Mouse (Mus musculus) limb, embryonic 15.5 days (tissue): ENCODE results near the gene Nfam1. TPM values are rescaled to one million over a fixed set of nuclear protein-coding genes. Genes with fewer than 3 reads are reported as not detected.
A peak's percentile ranks its signal among the peaks of the same experiment; 100 is the strongest.

ENCODE experiments used
- ATAC-seq: fragments of 200-750 bp; cut with Nextera tagmentation; 2 replicates; pipeline ENCODE4 v1.8.0; 2017; ENCODE audit warnings: low read depth, moderate TSS enrichment; ENCODE audit not compliant: insufficient number of reproducible peaks, low FRiP score, low TSS enrichment
- H3K27ac ChIP-seq: fragments of 300-500 bp; sonication (generic); 2 replicates; pipeline ENCODE4 v1.5.1; 2015; ENCODE audit warnings: moderate library complexity, mild to moderate bottlenecking, inconsistent platforms
- H3K27me3 ChIP-seq: fragments of 300-500 bp; sonication (generic); 2 replicates; pipeline ENCODE4 v1.6.1; 2015; ENCODE audit warnings: inconsistent platforms
- H3K36me3 ChIP-seq: fragments of 300-500 bp; sonication (generic); 2 replicates; pipeline ENCODE4 v1.6.1; 2015; ENCODE audit warnings: inconsistent platforms
- H3K4me1 ChIP-seq: fragments of 300-500 bp; sonication (generic); 2 replicates; pipeline ENCODE4 v1.6.1; 2015; ENCODE audit warnings: inconsistent platforms
- H3K4me2 ChIP-seq: fragments of 300-500 bp; sonication (generic); 2 replicates; pipeline ENCODE4 v1.6.1; 2015; ENCODE audit warnings: mild to moderate bottlenecking, inconsistent platforms
- H3K4me3 ChIP-seq: fragments of 300-500 bp; sonication (generic); 2 replicates; pipeline ENCODE4 v1.5.1; 2015; ENCODE audit warnings: mild to moderate bottlenecking, inconsistent platforms
- H3K9ac ChIP-seq: fragments of 300-500 bp; sonication (generic); 2 replicates; pipeline ENCODE4 v1.6.1; 2015; ENCODE audit warnings: inconsistent platforms
- H3K9me3 ChIP-seq: fragments of 300-500 bp; sonication (generic); 2 replicates; pipeline ENCODE4 v1.6.1; 2016; ENCODE audit warnings: inconsistent platforms
- WGBS: fragments of 180-500 bp; shearing (Covaris S2); methylation state at CpG from one replicate; pipeline ENCODE4 v1.1.7; 2015; 5-methylcytosine and 5-hydroxymethylcytosine counted together
- polyA plus RNA-seq: library from polyadenylated mRNA; unstranded; fragments of >200 nt; fragmentation: Nextera tagmentation; extraction: Ambion mirVana; gene quantifications from 2 replicates; pipeline ENCODE4 v1.2.1, GENCODE M21; 2015

Nfam1 gene
- polyA plus RNA-seq, 1 experiment from 2014 or later, result 4.7 TPM

GRCm38 (mm10) chr15:83037755-83038483 lies 4.8 kb upstream of the Nfam1 start:
- H3K4me3 ChIP-seq, result no peak overlapping the region
- no peaks in the 10 kb centered on the region for H3K9me3 ChIP-seq
- no peak for ATAC-seq
- peaks cover 63% of the 10 kb centered on the region for H3K4me1 ChIP-seq
- H3K27ac ChIP-seq, result 0 out of 2 replicates have a peak overlapping the region, but pooled peaks have one; percentile 54
- no peak overlapping the region for H3K9ac ChIP-seq
- H3K4me2 ChIP-seq, result no peak overlapping the region
- H3K27me3 ChIP-seq, result peaks cover 21% of the 10 kb centered on the region
- no peaks in the 10 kb centered on the region for H3K36me3 ChIP-seq
- WGBS, result 4% methylated on average over 8 of the region's 8 CpGs

GRCm38 (mm10) chr15:83036900-83037519 lies 3.9 kb upstream of the Nfam1 start:
- Histone ChIP-seq H3K4me3 (no peak overlapping the region), H3K9ac (no peak overlapping the region), H3K36me3 (no peaks in the 10 kb centered on the region), H3K4me2 (no peak overlapping the region; the same call in 1 of the 2 replicates), H3K27me3 (peaks cover 26% of the 10 kb centered on the region), H3K9me3 (no peaks in the 10 kb centered on the region), H3K4me1 (peaks cover 59% of the 10 kb centered on the region), H3K27ac (peak overlapping the region; percentile 54; the same call in 1 of the 2 replicates)
- 47% methylated on average over 14 of the region's 14 CpGs for WGBS
- ATAC-seq, result peak; percentile 3; the same call in 1 of the 2 replicates

- Histone ChIP-seq H3K9ac (no peak overlapping the region), H3K27me3 (peaks cover 26% of the 10 kb centered on the region), H3K27ac (no peak overlapping the region), H3K4me2 (no peak overlapping the region), H3K4me3 (no peak overlapping the region), H3K4me1 (peaks cover 56% of the 10 kb centered on the region), H3K36me3 (no peaks in the 10 kb centered on the region), H3K9me3 (no peaks in the 10 kb centered on the region)
- WGBS, result 47% methylated on average over 7 of the region's 7 CpGs
- no peak for ATAC-seq
These were observed 3.0 kb upstream of the Nfam1 start for GRCm38 (mm10) chr15:83036089-83036488.

GRCm38 (mm10) chr15:83034275-83034977 lies 1.3 kb upstream of the Nfam1 start:
- H3K27ac ChIP-seq, result no peak overlapping the region
- H3K4me1 ChIP-seq, result peaks cover 62% of the 10 kb centered on the region
- no peak for ATAC-seq
- no peak overlapping the region for H3K4me3 ChIP-seq
- 19% methylated on average over 17 of the region's 17 CpGs for WGBS
- H3K9me3 ChIP-seq, result no peaks in the 10 kb centered on the region
- peaks cover 26% of the 10 kb centered on the region for H3K27me3 ChIP-seq
- no peak overlapping the region for H3K9ac ChIP-seq
- H3K36me3 ChIP-seq, result no peaks in the 10 kb centered on the region
- H3K4me2 ChIP-seq, result no peak overlapping the region

- Histone ChIP-seq H3K27me3 (peaks cover 26% of the 10 kb centered on the region), H3K9ac (no peak overlapping the region), H3K4me1 (peaks cover 43% of the 10 kb centered on the region), H3K4me2 (no peak overlapping the region), H3K4me3 (no peak overlapping the region), H3K27ac (no peak overlapping the region), H3K36me3 (no peaks in the 10 kb centered on the region), H3K9me3 (no peaks in the 10 kb centered on the region)
- no peak for ATAC-seq
- 48% methylated on average over 4 of the region's 4 CpGs for WGBS
These were observed 2.2 kb downstream of the Nfam1 start for GRCm38 (mm10) chr15:83030884-83031283.

GRCm38 (mm10) chr15:83029725-83030718 lies 3.1 kb downstream of the Nfam1 start:
- Histone ChIP-seq H3K9me3 (no peaks in the 10 kb centered on the region), H3K4me3 (no peak overlapping the region), H3K27me3 (peaks cover 25% of the 10 kb centered on the region), H3K9ac (no peak overlapping the region), H3K4me1 (peaks cover 50% of the 10 kb centered on the region), H3K36me3 (no peaks in the 10 kb centered on the region), H3K4me2 (no peak overlapping the region), H3K27ac (no peak overlapping the region)
- ATAC-seq, result no peak
- WGBS, result 46% methylated on average over 11 of the region's 11 CpGs

- 41% methylated on average over 8 of the region's 8 CpGs for WGBS
- Histone ChIP-seq H3K9ac (no peak overlapping the region), H3K27me3 (no peaks in the 10 kb centered on the region), H3K4me2 (peak overlapping the region; percentile 33; the same call in 1 of the 2 replicates), H3K4me3 (peak overlapping the region; percentile 11; the same call in 1 of the 2 replicates), H3K36me3 (no peaks in the 10 kb centered on the region), H3K9me3 (no peaks in the 10 kb centered on the region), H3K4me1 (peaks cover 44% of the 10 kb centered on the region), H3K27ac (no peak overlapping the region)
- ATAC-seq, result no peak
These were observed 7.0 kb downstream of the Nfam1 start for GRCm38 (mm10) chr15:83026129-83026528.

- Histone ChIP-seq H3K4me3 (peak overlapping the region; percentile 11; the same call in 1 of the 2 replicates), H3K9me3 (no peaks in the 10 kb centered on the region), H3K4me2 (peak overlapping the region; percentile 33), H3K4me1 (peaks cover 39% of the 10 kb centered on the region), H3K27ac (peak overlapping the region; percentile 54), H3K9ac (no peak overlapping the region), H3K27me3 (no peaks in the 10 kb centered on the region), H3K36me3 (no peaks in the 10 kb centered on the region)
- WGBS, result 8% methylated on average over 25 of the region's 25 CpGs
- peak; percentile 65; the same call in 1 of the 2 replicates for ATAC-seq
These were observed 7.9 kb downstream of the Nfam1 start for GRCm38 (mm10) chr15:83025041-83025760.

GRCm38 (mm10) chr15:83022947-83023346 lies 10.2 kb downstream of the Nfam1 start:
- ATAC-seq, result no peak

GRCm38 (mm10) chr15:83010990-83011664 lies 22.0 kb downstream of the Nfam1 start:
- Histone ChIP-seq H3K9ac (peak overlapping the region; percentile 23; the same call in 1 of the 2 replicates), H3K4me3 (no peak overlapping the region), H3K4me1 (peaks cover 24% of the 10 kb centered on the region), H3K27me3 (peaks cover 12% of the 10 kb centered on the region; the same call in 1 of the 2 replicates), H3K4me2 (no peak overlapping the region), H3K36me3 (no peaks in the 10 kb centered on the region), H3K9me3 (no peaks in the 10 kb centered on the region), H3K27ac (no peak overlapping the region)
- no peak for ATAC-seq
- WGBS, result 19% methylated on average over 15 of the region's 15 CpGs

More at GRCm38 (mm10) chr15:83022947-83023346, 10.2 kb downstream of the Nfam1 start:
- no peak overlapping the region for H3K27ac ChIP-seq
- H3K27me3 ChIP-seq, result no peaks in the 10 kb centered on the region
- no peaks in the 10 kb centered on the region for H3K9me3 ChIP-seq
- H3K9ac ChIP-seq, result no peak overlapping the region
- 47% methylated on average over 8 of the region's 8 CpGs for WGBS
- H3K4me3 ChIP-seq, result no peak overlapping the region
- H3K36me3 ChIP-seq, result no peaks in the 10 kb centered on the region
- no peak overlapping the region for H3K4me2 ChIP-seq
- peaks cover 41% of the 10 kb centered on the region for H3K4me1 ChIP-seq
